Mouse (Mus musculus) adrenal gland, postnatal 36 days (tissue): ENCODE measurements around the gene Pla2g2e. TPM values are rescaled to one million over a fixed set of nuclear protein-coding genes. Genes with fewer than 3 reads are reported as not detected.
"Not testable (repeated sequence)": the region's sequence is repeated elsewhere in the genome, so short reads cannot be mapped to it uniquely, and the experiment has no call there.

Source experiments
- DNase-seq, 2 experiments: peaks; one replicate each; pipeline ENCODE4 v3.0.0; 2021; ENCODE audit warnings: mixed read lengths in 1 of 2
- long read RNA-seq, 2 experiments: library from polyadenylated mRNA; stranded (forward); transcript quantifications; one replicate each; pipeline ENCODE4 v2.0.0; 2021; ENCODE audit warnings: borderline sequencing depth in 2 of 2
- total RNA-seq, 2 experiments: library from RNA; stranded (reverse); gene quantifications; 2 replicates each; pipeline ENCODE4 v1.2.3; 2021

Gene Pla2g2e
- 1 to 10 TPM; 3.3 to 4.0 TPM for total RNA-seq
- long read RNA-seq, experiment 1, partial matches to known transcripts, result 0 of 1 reads
- long read RNA-seq, experiment 1, other reads (novel, unspliced or antisense), result 0 of 1 reads
- long read RNA-seq, experiment 2, result 0 reads

- DNase-seq, result peak; percentile 57 to 58
Measured at GRCm38 (mm10) chr4:138877731-138878130, at the start of gene Pla2g2e. Gene Pla2g2e, plus strand, starts transcription at chr4:138877942.

- DNase-seq, result no peak
Measured at GRCm38 (mm10) chr4:138839806-138840205, 37.9 kb upstream of the Pla2g2e start.

GRCm38 (mm10) chr4:138840726-138841125 is 37.0 kb upstream of the Pla2g2e start:
- DNase-seq, result no peak

- DNase-seq, result no peak
Measured at GRCm38 (mm10) chr4:138841386-138841785, 36.4 kb upstream of the Pla2g2e start.

GRCm38 (mm10) chr4:138851463-138851862 is 26.3 kb upstream of the Pla2g2e start:
- DNase-seq, result peak; percentile 75 to 82

- no peak for DNase-seq
Measured at GRCm38 (mm10) chr4:138852961-138853360, 24.8 kb upstream of the Pla2g2e start.

GRCm38 (mm10) chr4:138855092-138855632 is 22.6 kb upstream of the Pla2g2e start:
- no peak for DNase-seq

GRCm38 (mm10) chr4:138856491-138856890 is 21.3 kb upstream of the Pla2g2e start:
- peak; percentile 63 to 70 for DNase-seq

GRCm38 (mm10) chr4:138857576-138857975 is 20.2 kb upstream of the Pla2g2e start:
- no peak for DNase-seq

- DNase-seq, result no peak
Measured at GRCm38 (mm10) chr4:138858446-138858845, 19.3 kb upstream of the Pla2g2e start.

GRCm38 (mm10) chr4:138859245-138859644 is 18.5 kb upstream of the Pla2g2e start:
- no peak for DNase-seq

- peak; percentile 77 to 84 for DNase-seq
Measured at GRCm38 (mm10) chr4:138859728-138860127, 18.0 kb upstream of the Pla2g2e start.

- no peak for DNase-seq
Measured at GRCm38 (mm10) chr4:138863344-138863998, 14.3 kb upstream of the Pla2g2e start, which contains the start of gene Pla2g5. Gene Pla2g5, minus strand, starts transcription at chr4:138863482.

GRCm38 (mm10) chr4:138865092-138865491 is 12.7 kb upstream of the Pla2g2e start:
- no peak for DNase-seq

GRCm38 (mm10) chr4:138865991-138866390 is 11.8 kb upstream of the Pla2g2e start:
- DNase-seq, result no peak

GRCm38 (mm10) chr4:138866413-138866812 is 11.3 kb upstream of the Pla2g2e start:
- peak; percentile 76 to 80 for DNase-seq

GRCm38 (mm10) chr4:138868666-138869065 is 9.1 kb upstream of the Pla2g2e start:
- DNase-seq, result no peak

- DNase-seq, result no peak
Measured at GRCm38 (mm10) chr4:138873864-138874263, 3.9 kb upstream of the Pla2g2e start, which contains the start of gene Gm13030. Gene Gm13030, minus strand, starts transcription at chr4:138873964.

GRCm38 (mm10) chr4:138875275-138875674 is 2.5 kb upstream of the Pla2g2e start:
- DNase-seq, result not testable (repeated sequence)

- DNase-seq, result no peak
Measured at GRCm38 (mm10) chr4:138875986-138876385, 1.8 kb upstream of the Pla2g2e start.

GRCm38 (mm10) chr4:138878783-138879182 is 1.0 kb downstream of the Pla2g2e start:
- no peak for DNase-seq

GRCm38 (mm10) chr4:138879808-138880207 is 2.1 kb downstream of the Pla2g2e start:
- DNase-seq, result no peak

- peak in 1 of 2 experiments; percentile 43 for DNase-seq
Measured at GRCm38 (mm10) chr4:138880811-138881584, 3.3 kb downstream of the Pla2g2e start.
